Mouse (Mus musculus): Measurements from ENCODE around the gene Slc44a5. TPM values are rescaled to one million over a fixed set of nuclear protein-coding genes. Genes with fewer than 3 reads are reported as not detected.
"Not testable (repeated sequence)": the region's sequence is repeated elsewhere in the genome, so short reads cannot be mapped to it uniquely, and the experiment has no call there.

The Slc44a5 gene
- polyA plus RNA-seq, 1 experiment, result 0.35 TPM

DNA sequence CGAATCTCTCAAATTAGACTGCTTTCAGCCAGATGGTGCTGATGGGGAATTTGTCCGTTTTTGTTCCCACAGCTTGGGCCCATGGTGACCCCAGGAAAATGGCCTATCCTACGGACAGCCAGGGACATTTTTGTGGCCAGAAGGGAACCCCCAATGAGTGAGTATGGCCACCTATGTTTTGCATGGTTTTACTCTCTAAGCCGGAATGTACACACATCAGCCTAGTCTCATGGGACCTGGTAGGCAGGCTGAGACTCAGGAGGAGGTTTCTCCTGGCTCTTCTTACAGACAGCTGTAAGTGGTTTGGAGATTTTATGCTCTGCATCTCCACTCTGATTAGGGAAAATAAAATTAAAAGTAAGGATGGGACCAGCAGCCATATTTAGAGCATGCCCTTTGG lies 249.5 kb downstream of the Slc44a5 start:
- no peak for TF ChIP-seq CTCF (IDR thresholded peaks at IDR 0.05; ENCODE audit: borderline replicate concordance, insufficient read depth, low read length)
- TF ChIP-seq POLR2A (IDR thresholded peaks at IDR 0.05; ENCODE audit: low read depth, low read length), result no peak
- no peak overlapping the region for H3K4me3 ChIP-seq (ENCODE audit: insufficient read depth, low read length)
- peaks cover 5% of the 10 kb centered on the region; the same call in 1 of the 2 replicates for H3K4me1 ChIP-seq (ENCODE audit: control insufficient read depth, insufficient read depth, low read length)
- H3K27ac ChIP-seq (ENCODE audit: insufficient read depth, low read length), result no peak overlapping the region

DNA sequence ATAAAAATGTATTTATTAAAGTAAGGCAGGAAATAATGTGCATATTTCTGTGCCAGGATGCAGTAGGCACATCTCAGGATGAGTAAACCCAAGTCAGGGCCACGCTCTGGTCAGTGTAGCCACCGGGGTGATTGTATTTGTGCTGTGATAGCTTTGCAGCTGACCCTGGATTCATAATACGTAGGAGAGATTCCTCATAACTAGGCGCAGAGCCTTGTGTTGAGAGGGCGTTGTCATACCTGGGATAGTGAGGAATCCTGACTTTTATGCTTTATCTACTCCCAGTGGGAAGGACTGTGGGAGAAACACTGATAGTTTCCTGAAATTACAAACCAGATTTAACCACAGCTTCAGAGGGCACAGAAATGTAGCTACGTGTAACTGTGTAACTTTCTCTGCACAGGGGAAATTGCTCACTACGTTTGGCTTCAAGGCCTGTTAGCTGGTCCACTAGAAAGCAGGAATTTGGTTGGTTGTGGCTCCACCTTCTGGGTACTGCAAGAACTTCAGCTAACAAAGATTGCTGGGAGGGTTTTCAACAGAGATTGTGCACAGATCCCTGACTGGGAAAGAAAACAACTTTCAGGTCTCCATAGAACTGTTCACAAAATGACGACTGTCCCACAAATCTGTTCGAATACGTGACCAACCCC lies 253.0 kb downstream of the Slc44a5 start:
- Histone ChIP-seq H3K4me1 (ENCODE audit: control insufficient read depth, insufficient read depth, low read length) (peaks cover 5% of the 10 kb centered on the region; the same call in 1 of the 2 replicates), H3K27ac (ENCODE audit: insufficient read depth, low read length) (no peak overlapping the region), H3K4me3 (ENCODE audit: insufficient read depth, low read length) (no peak overlapping the region)
- TF ChIP-seq CTCF (IDR thresholded peaks at IDR 0.05; ENCODE audit: borderline replicate concordance, insufficient read depth, low read length) (peak; percentile 14; the same call in 1 of the 2 replicates), POLR2A (IDR thresholded peaks at IDR 0.05; ENCODE audit: low read depth, low read length) (no peak)

DNA sequence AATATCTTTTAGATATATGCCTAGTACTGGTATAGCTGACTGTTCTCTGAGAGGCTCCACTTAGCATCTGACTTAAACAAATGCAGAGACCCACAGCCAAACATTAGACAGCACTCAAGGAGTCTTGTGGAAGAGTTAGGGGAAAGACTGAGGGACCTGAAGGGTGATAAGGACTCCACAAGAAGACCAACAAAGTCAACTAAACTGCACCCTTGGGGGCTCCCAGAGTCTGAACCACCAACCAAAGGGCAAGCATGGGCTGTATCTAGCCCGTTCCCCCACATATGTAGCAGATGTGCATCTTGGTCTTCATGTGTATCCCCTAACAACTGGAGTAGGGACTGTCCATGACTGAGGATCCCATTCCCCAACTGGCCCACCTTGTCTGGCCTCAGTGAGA lies 271.7 kb downstream of the Slc44a5 start:
- no peaks in the 10 kb centered on the region for H3K4me1 ChIP-seq (ENCODE audit: control insufficient read depth, insufficient read depth, low read length)
- H3K27ac ChIP-seq (ENCODE audit: insufficient read depth, low read length), result no peak overlapping the region
- TF ChIP-seq CTCF (IDR thresholded peaks at IDR 0.05; ENCODE audit: borderline replicate concordance, insufficient read depth, low read length), result no peak
- no peak for TF ChIP-seq POLR2A (IDR thresholded peaks at IDR 0.05; ENCODE audit: low read depth, low read length)
- no peak overlapping the region for H3K4me3 ChIP-seq (ENCODE audit: insufficient read depth, low read length)

DNA sequence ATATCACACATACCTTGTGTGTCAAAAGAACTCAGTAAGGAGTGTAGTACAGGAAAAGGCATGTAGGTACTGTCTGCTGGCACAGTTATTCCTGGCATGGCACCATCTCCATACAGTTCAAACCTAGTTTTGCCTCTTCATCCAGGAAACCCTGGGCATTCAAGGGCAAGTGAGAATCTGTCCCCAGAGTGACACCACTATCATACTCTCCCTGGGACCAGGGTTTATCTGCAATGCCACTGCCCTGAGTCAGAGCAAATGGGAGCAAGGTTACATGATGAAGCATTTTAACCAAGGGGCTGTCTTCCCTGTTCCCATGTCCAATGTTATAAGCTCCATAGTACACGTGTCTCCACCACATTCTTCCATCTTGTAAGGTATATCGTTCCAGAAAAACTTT lies 278.2 kb downstream of the Slc44a5 start:
- Histone ChIP-seq H3K4me3 (ENCODE audit: insufficient read depth, low read length) (no peak overlapping the region), H3K4me1 (ENCODE audit: control insufficient read depth, insufficient read depth, low read length) (no peaks in the 10 kb centered on the region), H3K27ac (ENCODE audit: insufficient read depth, low read length) (no peak overlapping the region)
- TF ChIP-seq CTCF (IDR thresholded peaks at IDR 0.05; ENCODE audit: borderline replicate concordance, insufficient read depth, low read length), result no peak
- no peak for TF ChIP-seq POLR2A (IDR thresholded peaks at IDR 0.05; ENCODE audit: low read depth, low read length)

DNA sequence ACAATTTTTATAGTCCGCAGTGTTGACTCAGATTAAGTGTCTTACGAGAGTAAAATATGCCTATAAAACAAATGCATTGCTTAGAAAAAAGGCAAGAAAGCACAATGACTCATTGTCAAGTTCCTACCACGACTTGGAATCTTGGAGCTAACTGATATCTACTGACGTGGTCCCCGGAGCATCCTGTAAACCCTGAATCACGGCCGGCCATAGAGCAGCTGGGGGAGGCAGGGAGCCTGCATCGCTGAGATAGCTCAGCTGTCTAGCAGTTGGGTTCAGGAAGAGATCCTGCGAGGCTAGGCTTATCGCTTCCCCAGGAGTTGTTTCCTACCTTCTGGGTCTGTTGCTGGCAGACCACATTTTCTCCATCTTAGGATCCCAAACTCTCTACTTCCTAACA lies 279.0 kb downstream of the Slc44a5 start:
- Histone ChIP-seq H3K27ac (ENCODE audit: insufficient read depth, low read length) (no peak overlapping the region), H3K4me3 (ENCODE audit: insufficient read depth, low read length) (no peak overlapping the region), H3K4me1 (ENCODE audit: control insufficient read depth, insufficient read depth, low read length) (no peaks in the 10 kb centered on the region)
- TF ChIP-seq CTCF (IDR thresholded peaks at IDR 0.05; ENCODE audit: borderline replicate concordance, insufficient read depth, low read length), result no peak
- no peak for TF ChIP-seq POLR2A (IDR thresholded peaks at IDR 0.05; ENCODE audit: low read depth, low read length)

DNA sequence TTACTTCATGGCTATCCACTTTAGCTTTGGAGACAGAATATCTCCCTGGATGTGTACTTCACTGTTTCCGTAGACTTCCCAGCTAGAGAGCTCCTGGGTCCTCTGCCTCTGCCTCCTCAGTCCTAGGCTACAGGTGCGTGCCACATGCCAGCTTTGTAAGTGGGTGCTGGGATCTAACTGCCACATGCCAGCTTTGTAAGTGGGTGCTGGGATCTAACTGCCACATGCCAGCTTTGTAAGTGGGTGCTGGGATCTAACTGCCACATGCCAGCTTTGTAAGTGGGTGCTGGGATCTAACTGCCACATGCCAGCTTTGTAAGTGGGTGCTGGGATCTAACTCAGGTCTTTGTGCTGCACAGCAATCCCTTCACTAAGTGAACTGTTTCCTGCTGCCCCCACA lies 281.0 kb downstream of the Slc44a5 start:
- H3K27ac ChIP-seq (ENCODE audit: insufficient read depth, low read length); H3K4me1 ChIP-seq (ENCODE audit: control insufficient read depth, insufficient read depth, low read length); H3K4me3 ChIP-seq (ENCODE audit: insufficient read depth, low read length): not testable (repeated sequence)

DNA sequence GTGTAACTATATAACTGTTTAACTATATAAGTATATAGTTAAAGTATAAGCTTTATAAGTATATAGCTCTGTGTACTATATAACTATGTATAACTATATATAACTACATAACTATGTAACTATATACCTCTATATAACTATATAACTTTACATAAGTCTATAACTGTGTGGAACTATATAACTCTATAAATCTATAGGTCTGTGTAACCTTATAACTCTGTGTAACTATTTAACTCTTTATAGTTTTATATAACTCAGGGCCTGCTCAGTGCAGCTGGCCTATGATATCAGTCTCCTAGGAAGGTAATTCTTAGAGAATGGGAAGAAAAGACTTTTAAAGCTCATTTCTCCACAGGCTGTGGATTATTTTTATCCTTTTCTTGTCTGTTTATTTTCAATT lies 284.1 kb downstream of the Slc44a5 start:
- Histone ChIP-seq H3K4me3 (ENCODE audit: insufficient read depth, low read length) (no peak overlapping the region), H3K27ac (ENCODE audit: insufficient read depth, low read length) (no peak overlapping the region), H3K4me1 (ENCODE audit: control insufficient read depth, insufficient read depth, low read length) (no peaks in the 10 kb centered on the region)
- TF ChIP-seq CTCF (IDR thresholded peaks at IDR 0.05; ENCODE audit: borderline replicate concordance, insufficient read depth, low read length), result no peak
- no peak for TF ChIP-seq POLR2A (IDR thresholded peaks at IDR 0.05; ENCODE audit: low read depth, low read length)

DNA sequence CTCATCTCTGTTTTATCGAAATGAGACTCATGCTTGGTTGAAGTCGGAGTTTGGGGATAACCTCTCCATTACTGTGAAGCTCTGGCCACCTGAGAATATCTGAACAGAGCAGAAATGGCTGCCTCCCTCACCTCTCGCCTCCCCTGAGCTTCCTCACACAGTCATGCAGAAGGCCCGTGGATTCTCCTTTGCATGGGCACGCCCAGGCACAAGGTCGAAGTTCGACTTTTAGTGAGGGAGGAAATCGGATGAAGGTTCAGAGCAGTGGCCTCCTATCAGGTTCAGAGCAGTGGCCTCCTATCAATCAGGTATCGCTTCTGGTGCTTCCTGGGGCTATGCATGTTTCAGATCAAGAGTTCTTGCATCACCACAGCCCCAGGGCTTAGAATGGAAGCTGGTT lies 295.1 kb downstream of the Slc44a5 start:
- no peak overlapping the region for H3K27ac ChIP-seq (ENCODE audit: insufficient read depth, low read length)
- no peak overlapping the region for H3K4me3 ChIP-seq (ENCODE audit: insufficient read depth, low read length)
- no peak for TF ChIP-seq POLR2A (IDR thresholded peaks at IDR 0.05; ENCODE audit: low read depth, low read length)
- no peak for TF ChIP-seq CTCF (IDR thresholded peaks at IDR 0.05; ENCODE audit: borderline replicate concordance, insufficient read depth, low read length)
- H3K4me1 ChIP-seq (ENCODE audit: control insufficient read depth, insufficient read depth, low read length), result no peaks in the 10 kb centered on the region

DNA sequence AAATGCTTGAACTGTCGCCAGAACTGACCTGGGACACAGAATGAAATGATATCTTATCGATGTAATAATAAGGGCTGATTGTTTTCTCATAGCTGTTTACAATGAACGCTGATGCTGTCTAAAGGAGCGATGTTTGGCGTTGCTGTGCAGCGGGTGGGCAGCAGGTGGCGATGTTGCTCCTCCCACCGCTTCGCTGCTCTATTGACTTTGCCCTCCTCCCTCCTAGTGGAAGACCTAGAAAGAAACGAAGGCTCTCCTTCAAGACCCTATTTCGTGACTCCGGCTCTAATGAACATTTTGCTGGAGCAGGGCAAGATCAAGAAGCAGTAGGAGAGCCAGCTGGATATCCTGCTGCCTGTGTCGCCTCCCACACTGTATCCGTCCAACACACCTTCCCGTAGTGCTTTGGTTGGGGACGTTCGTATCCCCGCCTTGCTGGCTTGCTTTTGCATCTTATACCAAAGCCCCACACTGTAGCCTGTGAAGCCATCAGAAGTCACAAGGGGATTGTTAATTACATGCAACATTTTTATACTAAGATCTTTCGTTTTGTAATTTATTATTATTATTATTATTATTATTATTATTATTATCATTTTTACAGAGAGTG lies 296.6 kb downstream of the Slc44a5 start:
- Histone ChIP-seq H3K27ac (ENCODE audit: insufficient read depth, low read length) (no peak overlapping the region), H3K4me3 (ENCODE audit: insufficient read depth, low read length) (no peak overlapping the region), H3K4me1 (ENCODE audit: control insufficient read depth, insufficient read depth, low read length) (no peaks in the 10 kb centered on the region)
- TF ChIP-seq CTCF (IDR thresholded peaks at IDR 0.05; ENCODE audit: borderline replicate concordance, insufficient read depth, low read length), result peak; percentile 100
- no peak for TF ChIP-seq POLR2A (IDR thresholded peaks at IDR 0.05; ENCODE audit: low read depth, low read length)

DNA sequence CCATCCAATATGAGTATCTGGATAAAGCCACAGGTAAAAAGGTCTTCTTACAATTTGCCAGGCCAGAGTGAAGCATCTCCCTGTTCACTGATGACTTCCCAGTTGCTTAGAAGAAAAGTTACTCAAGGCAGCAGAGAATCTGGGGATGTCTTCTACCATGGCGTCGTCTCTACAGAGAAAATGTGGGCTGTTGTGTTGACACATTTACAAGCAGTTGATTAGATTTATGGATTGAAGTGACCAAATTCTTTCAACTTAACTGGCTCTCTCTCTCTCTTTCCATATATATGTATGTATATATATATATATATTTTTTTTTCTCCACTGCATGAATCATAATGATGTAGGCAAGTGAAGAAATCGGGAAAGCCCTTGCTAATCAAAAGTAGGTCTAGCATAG lies 301.4 kb downstream of the Slc44a5 start:
- Histone ChIP-seq H3K27ac (ENCODE audit: insufficient read depth, low read length) (no peak overlapping the region), H3K4me3 (ENCODE audit: insufficient read depth, low read length) (no peak overlapping the region), H3K4me1 (ENCODE audit: control insufficient read depth, insufficient read depth, low read length) (no peaks in the 10 kb centered on the region)
- TF ChIP-seq POLR2A (IDR thresholded peaks at IDR 0.05; ENCODE audit: low read depth, low read length) (no peak), CTCF (IDR thresholded peaks at IDR 0.05; ENCODE audit: borderline replicate concordance, insufficient read depth, low read length) (no peak)
